Mouse (Mus musculus) left cerebral cortex, adult 11 months (tissue): ENCODE results near the gene Txk.
A peak's percentile ranks its signal among the peaks of the same experiment; 100 is the strongest.

ENCODE experiments used
- DNase-seq: peaks from one replicate; pipeline ENCODE4 v3.0.0; 2022; ENCODE audit warnings: low spot score

Txk gene

DNA sequence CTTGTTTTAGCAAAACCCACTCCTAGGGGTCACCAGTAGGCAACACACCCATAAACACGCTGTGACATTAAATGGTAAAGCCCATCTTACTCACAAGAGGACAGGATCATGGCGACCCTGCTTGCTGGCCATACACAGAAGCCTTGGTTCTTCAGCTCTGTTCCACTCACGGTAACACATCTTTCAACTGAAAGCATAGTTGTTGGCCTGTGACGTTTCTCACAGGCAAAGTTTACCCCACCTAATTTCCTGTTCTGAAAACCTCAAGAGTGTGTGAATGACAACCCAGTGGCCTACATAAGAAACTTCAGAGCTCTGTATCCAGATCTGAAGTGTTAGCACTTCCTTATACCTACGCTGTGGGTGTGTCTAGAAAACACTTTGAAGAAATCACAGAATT is at the start of gene Txk:
TSS of gene Txk (minus strand) at position 193 of the 400 bp plus-strand sequence.
- no peak for DNase-seq

DNA sequence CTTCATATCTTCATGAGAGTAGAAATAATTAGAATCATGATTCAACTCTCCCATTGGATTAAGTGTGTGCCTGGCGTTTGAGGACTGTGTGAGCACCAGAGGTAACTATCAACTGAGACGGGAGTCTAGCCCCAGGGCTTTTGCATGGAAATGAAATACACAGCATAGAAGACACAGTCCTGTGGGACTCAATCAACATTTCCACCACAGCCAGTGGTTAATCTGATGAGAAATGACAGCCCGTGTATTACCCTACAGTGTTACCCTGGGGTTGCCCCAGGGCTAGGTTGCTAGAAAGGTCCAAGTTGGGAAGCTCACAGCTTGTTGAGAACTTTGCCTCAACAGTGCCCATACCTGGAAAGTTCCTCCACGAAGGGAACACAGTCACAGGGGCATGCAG is 46.0 kb upstream of the Txk start:
- no peak for DNase-seq

DNA sequence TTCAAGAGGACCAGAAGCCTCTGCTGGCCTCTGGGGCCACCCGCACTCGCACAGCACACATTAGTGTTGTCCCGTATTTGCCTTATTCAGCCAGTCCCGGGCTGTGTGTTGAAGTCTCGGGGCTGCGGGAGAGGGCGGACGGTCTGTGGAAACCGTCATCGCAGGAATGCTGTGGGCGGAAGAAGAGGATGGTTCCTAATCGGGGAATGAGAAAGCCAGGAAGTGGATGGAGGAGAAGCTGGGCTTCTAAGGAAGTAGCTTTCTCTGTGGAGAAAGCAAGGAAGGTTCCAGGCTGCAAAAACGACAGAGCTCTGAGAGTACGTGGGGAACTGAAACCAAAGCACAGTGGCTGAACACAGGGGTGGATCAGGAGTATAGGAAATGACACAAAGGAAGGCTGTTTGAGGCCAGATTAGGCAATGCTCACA is 43.6 kb upstream of the Txk start:
- DNase-seq, result no peak

DNA sequence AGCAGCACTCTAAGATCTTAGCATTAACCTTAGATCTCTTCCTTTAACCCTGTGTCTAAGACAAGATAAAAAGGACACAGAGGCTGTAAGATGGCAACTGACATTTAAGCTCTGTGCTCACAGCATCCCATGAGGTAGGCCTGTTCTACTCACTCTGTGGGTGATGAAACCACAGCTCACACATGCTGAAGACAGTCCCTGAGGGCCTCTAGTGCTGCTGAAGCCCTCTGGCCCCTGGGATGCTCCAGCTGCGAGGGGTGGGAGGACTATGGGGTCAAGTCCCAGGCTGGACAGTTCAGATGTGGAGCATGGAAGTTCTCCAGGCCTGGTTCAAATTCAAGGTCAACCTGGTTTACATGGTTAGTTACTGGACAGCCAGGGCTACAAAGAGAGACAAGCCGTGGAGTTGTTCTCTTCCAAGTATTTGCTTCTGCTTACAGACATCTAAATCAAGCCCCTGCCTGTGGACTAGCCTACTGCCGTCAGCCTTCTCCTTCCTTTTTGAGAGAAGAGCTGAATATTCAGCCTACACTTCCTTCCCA is 40.8 kb upstream of the Txk start:
- no peak for DNase-seq

DNA sequence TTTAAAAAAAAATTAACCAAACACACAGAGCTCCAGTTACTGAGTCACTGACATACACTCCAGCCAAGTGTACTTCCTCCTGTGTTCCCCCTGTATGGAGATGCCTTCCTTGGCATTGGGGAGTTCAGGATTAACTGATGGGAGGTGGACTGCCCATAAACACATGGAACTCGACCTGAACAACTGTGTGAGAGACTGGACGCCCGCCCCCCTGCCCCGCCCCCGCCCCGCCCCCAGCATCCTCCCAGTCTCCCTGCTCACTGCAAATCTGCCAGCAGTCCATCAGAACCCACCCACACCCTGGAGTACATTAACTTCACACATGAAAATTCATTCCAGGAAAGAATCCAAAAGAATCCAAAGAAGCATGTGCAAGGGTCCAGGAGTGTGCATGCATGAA is 39.2 kb upstream of the Txk start:
- DNase-seq, result no peak

DNA sequence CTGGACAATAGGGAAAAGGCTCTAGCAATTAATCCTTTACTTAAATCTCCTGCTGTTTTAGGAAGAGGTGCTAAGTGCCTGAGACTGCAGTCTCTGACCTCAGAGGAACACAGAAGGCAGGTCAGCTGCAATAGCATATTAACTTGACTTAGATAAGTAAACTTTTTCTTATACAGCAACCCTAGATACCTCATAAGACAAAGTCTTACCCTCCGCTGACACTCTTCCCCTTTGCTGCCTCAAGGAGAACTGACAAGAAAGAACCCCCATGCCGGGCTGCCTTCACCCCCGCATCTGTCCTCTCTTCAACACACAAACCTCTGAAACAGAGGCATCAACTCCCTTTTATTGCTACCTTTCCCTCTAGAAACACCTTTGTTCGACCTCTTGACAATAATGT is 38.8 kb upstream of the Txk start:
- no peak for DNase-seq

DNA sequence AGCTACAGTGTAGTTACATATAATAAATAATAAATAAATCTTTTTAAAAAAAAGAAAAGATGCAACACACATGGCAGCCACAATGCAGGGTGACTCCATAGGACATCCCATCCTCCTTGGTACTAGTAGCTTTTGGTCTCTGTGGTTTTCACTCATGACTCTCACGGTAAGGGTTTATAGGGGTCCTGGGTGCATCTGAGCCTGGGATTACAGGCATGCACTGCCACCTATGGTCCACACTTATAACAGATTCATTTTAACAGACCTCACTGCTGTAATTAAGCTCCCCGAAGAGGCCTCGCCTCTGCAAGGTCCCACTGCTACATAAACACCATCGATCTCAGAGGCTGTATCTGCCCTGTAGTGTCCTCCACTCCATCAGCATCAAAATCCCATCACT is 32.9 kb upstream of the Txk start:
- no peak for DNase-seq

DNA sequence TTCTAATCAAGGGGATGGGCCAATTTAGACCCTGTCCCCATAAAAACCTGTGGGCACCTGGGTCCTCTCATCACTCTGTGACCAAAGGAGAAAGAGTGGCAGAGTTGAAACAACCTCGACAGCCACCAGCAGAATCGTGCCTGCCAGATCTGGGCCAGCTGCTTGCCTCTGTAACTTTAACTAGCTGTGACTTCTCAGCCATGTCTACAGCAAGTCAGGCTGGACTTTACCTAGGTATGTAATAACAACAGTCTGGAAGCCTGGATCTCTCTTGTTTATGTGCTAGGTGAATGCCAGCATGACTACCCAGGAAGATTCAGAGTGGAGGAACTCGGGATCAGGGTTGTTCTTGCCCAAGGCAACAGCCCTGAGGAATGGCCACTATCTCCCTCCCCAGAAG is 32.1 kb upstream of the Txk start:
- no peak for DNase-seq

DNA sequence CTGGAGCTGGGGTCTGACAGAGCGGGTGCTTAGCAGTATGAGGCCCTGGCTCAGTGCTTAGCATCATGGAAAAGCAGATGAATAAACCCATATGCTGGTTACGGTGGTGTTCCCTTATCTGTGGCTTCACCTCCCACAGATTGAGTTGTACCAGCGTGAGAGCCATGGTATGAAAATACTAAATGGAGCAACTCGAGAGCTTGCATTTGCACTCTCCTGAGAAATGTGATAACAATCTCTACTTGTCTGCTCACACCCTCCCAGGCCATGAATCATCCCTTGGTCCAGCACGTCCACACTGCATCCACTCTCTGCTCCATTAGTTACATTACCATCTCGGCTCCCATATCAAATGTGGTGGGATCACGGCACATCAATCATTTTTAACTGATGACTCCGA is 31.4 kb upstream of the Txk start:
- peak; percentile 28 for DNase-seq

DNA sequence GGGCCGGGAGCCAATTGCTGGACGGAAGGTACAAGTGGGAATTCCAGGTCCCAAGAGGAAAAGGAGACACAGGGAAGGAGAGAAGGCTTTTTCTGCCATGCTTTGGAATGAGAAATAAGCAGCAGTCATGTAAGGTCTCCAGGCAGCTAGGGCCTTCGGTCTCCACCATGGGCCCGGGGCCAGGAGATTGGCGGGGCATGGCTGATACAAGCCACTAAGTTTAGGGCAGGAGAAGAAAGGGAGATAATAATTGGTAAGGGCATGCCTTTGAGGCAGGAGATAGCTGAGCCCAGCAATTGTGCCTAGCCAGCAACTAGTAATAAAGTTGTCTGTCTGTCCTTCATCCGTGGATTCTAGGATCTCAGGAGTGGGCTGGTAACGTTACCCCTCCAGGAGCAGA is 30.5 kb upstream of the Txk start:
- no peak for DNase-seq

DNA sequence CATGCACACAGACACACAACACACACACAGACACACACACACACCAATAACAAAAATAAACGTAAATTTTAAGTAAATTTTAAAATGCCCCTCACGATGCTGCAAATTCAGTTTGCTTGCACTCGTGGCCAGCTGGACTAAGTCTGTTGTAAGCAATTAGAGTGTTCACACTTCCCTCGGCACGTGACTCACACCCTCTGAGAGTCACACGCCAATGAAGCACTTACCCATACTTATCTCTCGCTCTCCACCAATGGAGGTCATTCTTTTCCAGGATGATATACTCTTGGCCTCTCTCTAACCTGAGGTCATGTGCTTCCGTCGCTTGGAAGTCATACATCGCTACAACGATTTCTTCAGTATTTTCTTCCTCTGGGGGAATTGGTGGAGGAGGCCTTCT is 29.2 kb upstream of the Txk start:
- DNase-seq, result no peak

DNA sequence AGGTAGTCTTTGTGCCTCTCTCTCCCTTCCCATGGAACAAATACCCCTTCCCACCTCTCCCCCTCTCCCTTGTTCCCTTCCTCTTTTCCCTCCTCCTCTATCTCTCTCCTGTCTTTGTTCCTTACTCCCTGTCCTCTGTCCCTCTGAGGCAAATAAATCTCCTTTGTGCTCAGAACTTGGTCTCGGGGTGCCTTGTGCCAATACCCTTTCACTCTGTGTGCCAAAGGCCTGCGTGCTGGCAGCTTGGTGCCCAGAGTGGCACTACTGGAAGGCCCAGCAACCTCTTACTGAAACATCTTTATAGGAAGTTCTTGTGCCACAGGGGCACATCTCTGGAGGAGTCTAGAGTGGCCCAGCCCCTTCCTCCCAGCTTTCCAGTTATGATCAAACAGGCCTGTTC is 24.0 kb upstream of the Txk start:
- DNase-seq, result no peak

DNA sequence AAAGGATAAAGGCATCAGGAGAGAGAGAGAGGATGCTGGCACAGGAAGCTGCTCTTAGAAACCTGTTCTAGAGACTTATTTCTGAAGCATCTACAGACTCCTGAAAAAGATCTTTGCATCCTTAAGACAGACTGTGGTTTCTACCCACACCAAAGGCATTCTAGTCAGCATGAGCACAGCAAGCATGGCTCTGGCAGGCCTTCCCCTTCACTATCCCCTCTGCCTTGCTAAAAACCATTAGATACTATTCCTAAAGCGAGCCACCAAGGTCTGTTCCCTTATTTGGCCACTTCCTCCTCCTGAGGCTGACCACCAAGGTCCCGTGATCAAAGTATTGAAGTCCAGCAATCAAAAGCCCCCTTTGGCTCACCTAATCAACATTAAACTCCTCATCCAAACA is 23.6 kb upstream of the Txk start:
- DNase-seq, result no peak

DNA sequence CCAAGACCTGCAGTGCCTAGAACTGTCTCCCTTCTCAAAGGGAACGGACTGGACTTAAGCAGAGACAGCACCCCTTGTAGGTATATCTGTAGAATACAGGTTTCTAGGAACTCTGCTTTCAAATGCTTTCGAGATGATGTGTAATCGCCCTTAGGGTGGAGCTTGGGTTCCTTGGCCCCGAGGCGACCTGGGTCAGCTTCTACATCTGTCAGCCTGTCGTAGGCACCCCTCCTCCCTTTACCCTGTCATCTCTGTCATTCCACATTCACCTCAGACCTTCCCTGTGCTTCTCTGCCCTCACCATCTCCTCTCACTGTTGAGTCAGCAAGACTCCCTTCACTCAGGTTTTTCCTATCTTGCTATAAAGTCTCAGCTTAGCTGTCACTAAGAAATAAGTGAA is 17.3 kb upstream of the Txk start:
- DNase-seq, result no peak

DNA sequence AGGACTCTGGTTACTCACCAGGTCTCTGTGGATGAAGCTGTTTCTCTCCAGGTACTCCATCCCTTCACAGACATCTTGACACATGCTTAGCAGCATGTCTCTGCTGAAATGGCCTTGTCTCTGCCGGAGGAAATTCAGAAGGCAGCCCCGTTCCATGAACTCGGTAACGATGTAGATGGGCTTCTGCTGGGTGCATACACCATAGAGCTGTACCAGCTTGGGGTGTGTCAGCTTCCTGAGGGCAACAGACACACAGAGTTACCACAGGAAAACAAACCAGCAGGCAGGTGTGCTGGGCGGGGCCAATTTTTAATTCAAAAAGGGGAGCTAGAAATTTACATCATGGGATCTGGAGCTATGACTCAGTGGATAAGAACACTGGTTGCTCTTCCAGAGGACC is 11.0 kb upstream of the Txk start:
- DNase-seq, result no peak

DNA sequence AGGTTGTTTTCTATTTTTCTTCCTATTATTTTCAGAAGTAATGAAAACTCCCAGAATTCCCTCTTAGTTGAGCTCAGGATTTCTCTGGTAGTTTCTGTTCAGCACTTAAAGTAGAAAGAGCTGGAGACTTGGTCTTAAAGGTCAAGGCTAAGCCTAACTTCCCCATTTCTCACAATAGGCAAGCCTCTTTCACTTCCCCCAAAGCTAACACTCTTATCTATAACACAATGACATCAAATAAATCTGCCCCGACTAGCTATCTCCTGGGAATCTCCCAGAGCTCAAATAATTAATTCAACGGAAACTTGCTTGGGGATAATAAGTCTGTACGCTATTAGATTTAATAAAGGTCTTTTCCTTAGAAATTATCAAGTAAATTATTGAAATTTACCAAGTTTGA is 10.4 kb upstream of the Txk start:
- DNase-seq, result no peak

DNA sequence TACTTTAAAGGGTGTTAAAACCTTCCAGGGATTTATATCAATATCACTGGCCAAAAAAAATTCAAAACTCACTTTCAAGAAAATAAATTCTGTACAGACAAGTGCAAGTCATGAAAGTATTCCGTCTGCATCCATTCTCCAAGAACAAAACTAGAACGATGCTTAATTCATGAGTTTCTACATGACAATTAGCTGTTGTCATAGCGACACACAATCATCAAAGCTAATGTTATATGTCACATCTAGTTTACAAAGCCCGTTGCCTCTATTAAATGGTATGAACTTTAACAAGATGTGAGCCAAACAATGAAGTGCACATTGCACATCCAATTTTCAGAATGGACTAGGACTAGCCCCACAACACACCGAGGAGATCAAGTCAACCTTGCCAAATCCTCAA is 9.2 kb upstream of the Txk start:
- no peak for DNase-seq

DNA sequence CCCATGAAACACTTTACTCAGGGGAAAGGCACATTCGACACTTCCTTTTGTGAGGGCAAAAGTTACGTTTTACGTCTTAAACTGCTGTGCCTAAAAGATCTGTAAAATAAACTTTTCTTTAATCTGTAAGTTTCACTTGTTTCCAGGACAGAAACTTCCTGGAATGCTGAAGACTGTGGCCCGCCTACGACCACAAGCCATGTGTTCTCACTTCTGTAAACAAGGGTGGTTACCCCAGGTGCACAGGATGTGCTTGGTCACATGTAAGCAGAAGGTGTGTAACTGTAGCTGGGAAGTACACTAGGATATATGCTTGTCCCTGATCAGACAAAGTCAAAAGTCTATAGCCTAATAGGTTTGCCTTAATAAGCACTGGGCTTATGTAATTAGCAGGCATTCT is 8.7 kb upstream of the Txk start:
- no peak for DNase-seq

DNA sequence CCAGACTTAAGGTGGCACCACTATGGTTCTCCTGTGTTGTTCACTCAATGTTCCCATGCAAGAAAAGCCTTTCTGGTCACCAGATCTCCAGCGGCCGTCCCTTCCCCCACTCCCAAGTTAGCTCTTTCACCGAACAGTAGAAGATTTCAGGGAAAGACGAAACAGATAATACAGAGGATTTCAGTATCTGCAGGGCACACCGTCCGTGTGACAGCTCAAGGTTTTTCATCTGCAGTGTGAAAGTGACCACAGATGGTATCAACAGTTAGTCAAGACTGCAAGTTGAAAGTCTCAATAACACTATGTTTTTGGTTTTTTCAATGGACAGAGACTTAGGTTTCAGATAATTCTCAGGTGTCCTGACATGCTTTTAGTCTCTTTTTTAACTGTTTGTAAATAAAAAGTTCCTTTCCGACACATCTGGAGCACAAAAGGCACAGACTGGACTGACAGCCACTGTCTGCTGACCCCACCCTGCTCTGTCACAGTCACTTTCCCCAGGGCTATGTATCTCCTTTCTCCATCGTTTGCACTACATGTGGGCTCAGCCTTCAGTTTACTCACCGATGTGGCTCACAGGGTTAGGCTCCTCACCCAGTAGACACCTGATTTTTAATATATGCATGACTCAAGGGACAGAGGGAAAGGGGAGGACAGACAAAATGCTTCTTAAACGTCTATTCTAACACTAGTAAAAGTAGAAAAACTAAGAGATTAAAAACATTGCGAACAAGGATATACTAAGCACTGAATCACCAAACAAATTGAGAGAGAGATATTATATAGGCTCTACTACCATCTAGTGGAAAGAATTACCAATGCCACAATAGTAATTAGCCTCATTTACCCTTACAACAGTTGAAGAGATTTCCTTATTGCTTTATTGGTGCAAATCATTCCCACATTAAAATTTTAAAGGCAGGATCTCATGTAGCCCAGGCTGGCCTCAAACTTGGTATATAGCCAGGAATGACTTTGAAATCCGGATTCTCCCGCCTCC is 6.6 kb upstream of the Txk start:
- DNase-seq, result no peak

DNA sequence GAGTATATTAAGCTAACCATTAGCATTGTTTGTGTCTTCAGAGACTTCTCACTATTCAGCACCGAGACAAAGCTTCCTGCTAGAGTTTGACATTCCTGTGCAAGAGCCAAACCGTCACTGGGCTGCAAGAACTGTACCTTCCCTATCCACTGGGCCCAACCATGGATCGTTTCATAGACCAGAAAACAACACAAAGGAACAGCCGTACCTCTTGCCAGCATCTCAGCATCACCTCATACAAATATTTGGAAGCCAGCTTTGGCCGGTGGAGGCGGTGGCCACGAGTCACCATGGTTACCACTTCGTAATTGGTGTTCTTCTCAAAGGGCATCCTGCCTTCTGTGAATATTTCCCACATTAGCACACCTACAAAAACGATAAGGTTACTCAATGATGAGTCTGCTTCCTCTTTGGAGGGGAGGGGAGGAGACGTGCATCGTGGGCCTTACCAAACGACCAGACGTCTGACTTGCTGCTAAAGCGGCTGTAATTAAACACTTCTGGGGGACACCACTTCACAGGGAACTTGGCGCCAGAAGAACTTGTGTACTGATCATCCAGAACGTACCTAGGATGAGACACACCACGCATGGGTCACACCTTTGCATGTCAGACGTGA is 4.7 kb upstream of the Txk start:
- DNase-seq, result no peak

DNA sequence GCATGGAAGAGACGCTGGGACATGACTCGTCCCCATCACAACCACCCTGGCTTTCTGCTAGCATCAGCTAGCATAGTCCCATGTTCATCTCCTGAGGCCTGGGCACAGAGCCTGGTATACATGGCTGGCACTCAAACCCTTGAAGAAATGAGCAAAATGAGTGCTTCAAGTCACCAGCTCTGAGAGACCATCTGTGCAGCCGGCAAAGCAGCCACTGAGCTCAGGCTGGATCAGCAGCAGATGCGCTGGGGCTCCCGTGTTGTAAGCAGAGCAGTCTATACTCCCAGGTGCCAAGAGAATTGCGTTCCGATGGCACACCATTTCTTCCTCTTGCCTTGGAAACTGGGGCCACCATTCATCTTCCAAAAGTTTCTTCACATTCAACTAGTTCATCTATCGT is 3.4 kb upstream of the Txk start:
- DNase-seq, result peak; percentile 22

DNA sequence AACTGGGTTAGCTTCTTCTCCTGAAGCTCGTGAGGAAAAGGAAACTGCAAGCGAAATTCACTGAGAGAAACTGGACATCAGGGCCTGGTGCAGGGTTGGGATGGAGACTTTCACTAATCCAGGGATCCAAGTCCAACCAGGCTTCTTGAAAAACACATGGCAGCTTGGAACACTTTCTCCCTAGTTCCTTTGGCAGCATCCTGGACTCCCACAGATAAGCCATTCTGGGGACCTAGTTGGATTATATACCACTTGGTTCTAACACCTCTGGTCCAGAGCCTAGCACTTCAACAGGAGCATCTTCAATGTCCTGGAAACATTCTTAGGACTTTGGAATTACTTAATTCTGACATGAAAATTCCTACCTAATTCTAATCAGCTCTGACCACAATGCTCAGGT is 2.5 kb upstream of the Txk start:
- DNase-seq, result no peak

DNA sequence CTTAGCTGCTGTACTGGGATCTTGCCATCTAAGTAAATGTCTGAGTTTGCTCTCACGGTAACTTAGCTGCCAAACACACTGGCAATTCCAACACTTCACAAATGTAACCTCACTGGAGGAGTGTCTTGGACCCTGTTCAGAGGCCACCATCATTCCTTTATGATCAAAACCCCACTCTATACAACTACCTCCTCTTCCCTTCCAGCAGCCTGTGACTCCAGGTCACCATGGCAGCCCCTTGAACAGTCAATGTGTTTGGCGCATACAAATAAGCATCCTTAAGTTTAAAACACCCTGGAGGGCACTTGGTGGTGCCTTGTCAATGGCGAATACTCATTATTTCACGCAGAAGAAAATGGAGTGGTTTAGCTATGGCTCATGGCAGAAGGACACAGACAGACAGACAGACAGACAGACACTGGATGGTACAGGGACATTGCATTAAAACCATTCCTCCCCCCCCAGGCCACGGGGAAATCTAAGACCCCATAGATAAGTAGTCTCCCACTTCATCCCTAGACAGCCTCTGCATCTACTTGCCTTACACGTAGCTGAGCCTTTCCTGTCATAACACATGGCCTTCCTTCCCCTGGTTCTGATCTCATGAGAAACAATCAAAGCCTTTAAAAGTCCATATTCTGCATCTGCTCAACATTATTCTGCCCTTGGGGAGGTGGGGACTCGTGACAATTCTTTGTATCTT is 1.4 kb downstream of the Txk start:
- no peak for DNase-seq
